Mouse (Mus musculus): ENCODE results near the gene Slc25a35. TPM values are rescaled to one million over a fixed set of nuclear protein-coding genes. Genes with fewer than 3 reads are reported as not detected.
"Not testable (repeated sequence)": the region's sequence is repeated elsewhere in the genome, so short reads cannot be mapped to it uniquely, and the experiment has no call there.

Slc25a35 gene
- polyA plus RNA-seq, 1 experiment from 2014 or later, result 1.5 TPM

DNA sequence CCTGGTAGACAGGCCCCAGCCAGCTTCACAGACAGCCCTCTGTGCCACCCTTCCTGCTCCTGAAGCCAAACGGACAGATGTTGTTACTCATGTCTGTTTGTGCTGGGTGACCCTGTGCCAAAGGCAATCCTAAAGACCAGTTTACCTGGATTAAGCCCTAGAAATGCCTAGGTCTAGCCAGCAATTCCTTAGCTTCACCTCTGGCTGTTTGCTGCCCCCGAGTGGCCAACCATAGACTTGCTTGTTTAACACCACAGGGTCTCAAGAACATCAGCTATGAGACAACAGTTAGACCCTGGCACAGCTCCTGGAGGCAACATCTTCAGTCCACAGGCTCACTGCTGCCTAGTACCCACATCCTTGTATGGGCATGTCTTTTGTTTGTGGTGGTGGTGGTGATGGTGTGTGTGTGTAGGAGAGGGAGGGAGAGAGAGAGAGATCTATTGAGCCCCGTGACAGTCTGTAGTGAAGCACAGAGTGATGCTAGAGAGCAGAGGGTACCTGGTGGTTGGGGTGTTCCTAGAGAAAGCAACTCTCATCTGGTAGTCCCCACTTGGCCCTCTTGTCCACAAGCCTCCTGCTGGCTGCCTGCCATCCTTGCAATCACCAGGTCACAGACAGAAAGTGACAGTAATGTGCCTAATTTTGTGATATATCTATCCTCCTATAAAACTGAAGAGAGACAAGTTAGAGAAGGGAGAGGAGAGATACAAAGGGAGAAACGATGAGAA is 14.9 kb downstream of the Slc25a35 start:
- 27% methylated on average over 4 of the region's 4 CpGs for WGBS
- no peak overlapping the region for H3K27ac ChIP-seq (replicated peaks)
- peaks cover 13% of the 10 kb centered on the region for H3K36me3 ChIP-seq
- H3K9me3 ChIP-seq, result no peaks in the 10 kb centered on the region
- H3K27me3 ChIP-seq, result no peaks in the 10 kb centered on the region
- H3K4me1 ChIP-seq, result no peaks in the 10 kb centered on the region
- H3K4me2 ChIP-seq (replicated peaks), result no peak overlapping the region
- H3K9ac ChIP-seq (replicated peaks), result no peak overlapping the region
- ATAC-seq (replicated peaks), result no peak
- no peak overlapping the region for H3K4me3 ChIP-seq

GRCm38 (mm10) chr11:68987365-68987882 is 19.5 kb downstream of the Slc25a35 start:
- Histone ChIP-seq H3K27ac (replicated peaks) (no peak overlapping the region), H3K36me3 (peaks cover 52% of the 10 kb centered on the region), H3K4me1 (no peaks in the 10 kb centered on the region), H3K27me3 (no peaks in the 10 kb centered on the region), H3K9me3 (no peaks in the 10 kb centered on the region), H3K9ac (replicated peaks) (no peak overlapping the region), H3K4me2 (replicated peaks) (no peak overlapping the region), H3K4me3 (no peak overlapping the region)
- 87% methylated on average over 11 of the region's 11 CpGs for WGBS
- no peak for ATAC-seq (replicated peaks)

DNA sequence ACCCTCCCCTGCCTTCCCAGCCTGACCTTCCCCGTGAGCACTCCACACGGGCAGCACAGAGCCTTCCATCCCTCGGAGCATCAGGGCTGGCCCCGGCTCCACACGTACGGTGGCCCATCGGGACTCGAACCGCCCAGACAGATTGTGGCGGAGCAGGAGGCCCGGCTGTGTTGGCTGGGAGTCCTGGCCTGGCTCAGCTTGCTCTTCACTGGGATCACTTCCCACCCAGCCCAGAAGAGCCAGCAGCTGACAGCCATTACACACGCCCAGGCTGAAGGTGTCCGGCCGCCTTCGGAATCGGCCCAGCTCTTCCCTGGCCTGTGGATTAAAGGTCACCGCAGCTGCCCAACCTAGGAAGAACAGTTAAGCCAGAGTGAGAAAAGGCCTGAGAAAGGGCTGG is 20.4 kb downstream of the Slc25a35 start:
- no peak overlapping the region for H3K4me3 ChIP-seq
- H3K4me1 ChIP-seq, result no peaks in the 10 kb centered on the region
- H3K9ac ChIP-seq (replicated peaks), result no peak overlapping the region
- no peaks in the 10 kb centered on the region for H3K9me3 ChIP-seq
- H3K27me3 ChIP-seq, result no peaks in the 10 kb centered on the region
- ATAC-seq (replicated peaks), result no peak
- H3K36me3 ChIP-seq, result peaks cover 56% of the 10 kb centered on the region
- 95% methylated on average over 17 of the region's 17 CpGs for WGBS
- H3K27ac ChIP-seq (replicated peaks), result no peak overlapping the region
- no peak overlapping the region for H3K4me2 ChIP-seq (replicated peaks)

- Histone ChIP-seq H3K9ac (replicated peaks) (no peak overlapping the region), H3K9me3 (no peaks in the 10 kb centered on the region), H3K4me3 (no peak overlapping the region), H3K27me3 (no peaks in the 10 kb centered on the region), H3K27ac (replicated peaks) (no peak overlapping the region), H3K4me1 (no peaks in the 10 kb centered on the region), H3K36me3 (peaks cover 78% of the 10 kb centered on the region), H3K4me2 (replicated peaks) (no peak overlapping the region)
- WGBS, result 90% methylated on average over 7 of the region's 7 CpGs
- no peak for ATAC-seq (replicated peaks)
These were observed 25.2 kb downstream of the Slc25a35 start for GRCm38 (mm10) chr11:68993122-68993521.

GRCm38 (mm10) chr11:68994377-68994776 is 26.4 kb downstream of the Slc25a35 start:
- no peak overlapping the region for H3K4me2 ChIP-seq (replicated peaks)
- no peak overlapping the region for H3K27ac ChIP-seq (replicated peaks)
- H3K36me3 ChIP-seq, result peaks cover 85% of the 10 kb centered on the region
- no peaks in the 10 kb centered on the region for H3K27me3 ChIP-seq
- ATAC-seq (replicated peaks), result no peak
- WGBS, result 93% methylated on average over 3 of the region's 3 CpGs
- H3K9ac ChIP-seq (replicated peaks), result no peak overlapping the region
- H3K4me3 ChIP-seq, result no peak overlapping the region
- no peaks in the 10 kb centered on the region for H3K9me3 ChIP-seq
- H3K4me1 ChIP-seq, result no peaks in the 10 kb centered on the region

- Histone ChIP-seq H3K36me3 (peaks cover 85% of the 10 kb centered on the region), H3K9ac (replicated peaks) (no peak overlapping the region), H3K27ac (replicated peaks) (no peak overlapping the region), H3K27me3 (no peaks in the 10 kb centered on the region), H3K9me3 (no peaks in the 10 kb centered on the region), H3K4me1 (no peaks in the 10 kb centered on the region), H3K4me3 (no peak overlapping the region), H3K4me2 (replicated peaks) (no peak overlapping the region)
- no peak for ATAC-seq (replicated peaks)
- WGBS, result 93% methylated on average over 4 of the region's 4 CpGs
These were observed 29.1 kb downstream of the Slc25a35 start for GRCm38 (mm10) chr11:68997080-68997479.

GRCm38 (mm10) chr11:69002782-69003181 is 34.9 kb downstream of the Slc25a35 start:
- not testable (repeated sequence) for H3K4me2 ChIP-seq (replicated peaks); H3K9ac ChIP-seq (replicated peaks); H3K27me3 ChIP-seq; H3K4me3 ChIP-seq; ATAC-seq (replicated peaks); H3K27ac ChIP-seq (replicated peaks); H3K9me3 ChIP-seq
- peaks cover 10% of the 10 kb centered on the region for H3K4me1 ChIP-seq
- H3K36me3 ChIP-seq, result peaks cover 46% of the 10 kb centered on the region
- 94% methylated on average over 4 of the region's 4 CpGs for WGBS

DNA sequence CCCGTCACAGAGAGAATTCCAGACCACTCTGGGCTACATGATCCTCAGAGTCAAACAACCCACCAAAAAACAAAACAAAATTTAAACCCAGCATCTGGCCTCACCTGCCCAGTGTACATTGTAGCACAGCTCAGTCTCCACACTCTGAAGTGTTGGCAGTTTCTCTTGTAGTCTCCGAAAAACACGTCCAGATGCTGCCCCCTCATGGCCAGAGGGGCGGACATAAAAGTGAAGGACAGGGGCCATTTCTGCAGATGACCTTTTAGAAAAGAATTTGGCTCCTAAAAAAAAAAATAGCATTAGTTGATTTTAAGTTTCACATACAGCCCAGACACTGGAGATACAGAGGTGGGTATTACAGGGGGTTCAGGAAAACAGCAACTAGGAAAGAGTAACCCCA is 35.7 kb downstream of the Slc25a35 start:
- H3K9me3 ChIP-seq, result no peaks in the 10 kb centered on the region
- no peak overlapping the region for H3K27ac ChIP-seq (replicated peaks)
- no peak for ATAC-seq (replicated peaks)
- no peak overlapping the region for H3K4me2 ChIP-seq (replicated peaks)
- no peak overlapping the region for H3K9ac ChIP-seq (replicated peaks)
- H3K27me3 ChIP-seq, result no peaks in the 10 kb centered on the region
- WGBS, result 70% methylated on average over 4 of the region's 4 CpGs
- H3K36me3 ChIP-seq, result peaks cover 38% of the 10 kb centered on the region
- H3K4me1 ChIP-seq, result peaks cover 13% of the 10 kb centered on the region
- H3K4me3 ChIP-seq, result no peak overlapping the region

- Histone ChIP-seq H3K9me3 (no peaks in the 10 kb centered on the region), H3K4me1 (peaks cover 13% of the 10 kb centered on the region), H3K36me3 (peaks cover 23% of the 10 kb centered on the region), H3K27me3 (no peaks in the 10 kb centered on the region), H3K27ac (replicated peaks) (no peak overlapping the region), H3K4me3 (no peak overlapping the region), H3K4me2 (replicated peaks) (no peak overlapping the region), H3K9ac (replicated peaks) (no peak overlapping the region)
- ATAC-seq (replicated peaks), result no peak
- WGBS, result 87% methylated on average over 7 of the region's 7 CpGs
These were observed 37.3 kb downstream of the Slc25a35 start for GRCm38 (mm10) chr11:69005193-69005592.

DNA sequence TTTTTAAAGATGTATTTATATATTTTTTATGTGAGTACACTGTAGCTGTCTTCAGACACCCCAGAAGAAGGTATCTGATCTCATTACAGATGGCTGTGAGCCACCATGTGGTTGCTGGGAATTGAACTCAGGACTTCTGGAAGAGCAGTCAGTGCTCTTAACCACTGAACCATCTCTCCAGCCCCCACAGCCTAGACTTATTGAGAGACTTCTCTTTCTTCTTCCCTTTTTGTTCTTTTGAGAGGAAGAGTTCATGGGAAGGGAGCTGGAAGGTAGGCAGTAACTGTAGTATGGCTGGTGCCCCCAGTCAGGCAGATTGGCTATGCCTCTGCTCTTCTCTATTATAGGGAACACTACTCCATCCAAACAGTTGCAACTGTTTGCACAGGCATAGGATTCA is 38.6 kb downstream of the Slc25a35 start:
- H3K36me3 ChIP-seq; H3K4me3 ChIP-seq; H3K27ac ChIP-seq (replicated peaks); H3K9me3 ChIP-seq; H3K27me3 ChIP-seq; H3K9ac ChIP-seq (replicated peaks); H3K4me2 ChIP-seq (replicated peaks); ATAC-seq (replicated peaks): not testable (repeated sequence)
- H3K4me1 ChIP-seq, result peaks cover 23% of the 10 kb centered on the region

DNA sequence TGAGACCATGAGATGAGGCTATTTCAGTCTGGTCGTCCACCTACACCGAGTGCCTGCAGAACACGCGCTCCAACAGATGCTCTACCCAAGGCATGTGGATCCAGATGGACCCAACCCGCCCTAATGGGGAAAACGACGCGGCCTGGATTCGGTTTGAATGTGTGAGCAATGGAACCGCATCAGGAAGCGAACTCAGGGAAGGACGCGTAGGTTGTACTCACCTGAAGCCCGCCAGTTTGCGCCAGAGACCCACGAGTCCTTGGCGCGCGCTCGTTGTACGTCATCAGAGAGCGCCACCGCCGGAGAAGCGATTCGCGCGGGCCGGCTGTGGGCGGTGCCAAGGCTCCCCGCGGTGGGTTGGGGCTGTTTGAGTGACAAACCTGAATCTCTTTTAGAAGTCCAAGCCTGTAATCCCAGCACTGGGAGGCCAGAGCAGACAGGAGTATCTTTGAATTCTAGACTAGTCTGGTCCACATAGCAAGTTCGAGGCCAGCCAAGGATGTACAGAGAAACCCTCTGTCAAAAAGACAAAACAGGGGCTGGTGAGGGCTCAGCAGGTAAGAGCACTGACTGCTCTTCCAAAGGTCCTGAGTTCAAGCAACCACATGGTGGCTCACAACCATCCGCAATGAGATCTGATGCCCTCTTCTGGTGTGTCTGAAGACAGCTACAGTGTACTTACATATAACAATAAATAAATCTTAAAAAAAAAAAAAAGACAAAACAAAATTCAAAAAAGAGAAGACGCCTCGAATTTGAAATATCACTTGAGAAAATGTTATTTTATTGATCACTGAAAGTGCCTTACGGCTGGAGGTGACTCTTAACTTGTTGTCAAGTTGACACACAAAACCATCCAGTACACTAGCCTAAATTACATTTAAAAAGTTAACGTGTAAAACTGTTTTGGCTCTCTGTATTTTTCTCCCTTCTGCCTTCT is 40.5 kb downstream of the Slc25a35 start, which contains the start of gene Pfas:
Pfas (minus strand) TSS at position 279 of the 940 bp plus-strand sequence.
- ATAC-seq (replicated peaks), result peak; percentile 80
- Histone ChIP-seq H3K27ac (replicated peaks) (peak within 1 kb of the TSS; percentile 72), H3K36me3 (no peaks in the 10 kb centered on the region; the same call in 1 of the 2 replicates), H3K4me1 (peaks cover 30% of the 10 kb centered on the region), H3K9me3 (no peaks in the 10 kb centered on the region), H3K9ac (replicated peaks) (peak within 1 kb of the TSS; percentile 66), H3K4me3 (peak within 1 kb of the TSS; percentile 76), H3K4me2 (replicated peaks) (peak within 1 kb of the TSS; percentile 64), H3K27me3 (no peaks in the 10 kb centered on the region)
- 9% methylated on average over 38 of the region's 38 CpGs for WGBS

DNA sequence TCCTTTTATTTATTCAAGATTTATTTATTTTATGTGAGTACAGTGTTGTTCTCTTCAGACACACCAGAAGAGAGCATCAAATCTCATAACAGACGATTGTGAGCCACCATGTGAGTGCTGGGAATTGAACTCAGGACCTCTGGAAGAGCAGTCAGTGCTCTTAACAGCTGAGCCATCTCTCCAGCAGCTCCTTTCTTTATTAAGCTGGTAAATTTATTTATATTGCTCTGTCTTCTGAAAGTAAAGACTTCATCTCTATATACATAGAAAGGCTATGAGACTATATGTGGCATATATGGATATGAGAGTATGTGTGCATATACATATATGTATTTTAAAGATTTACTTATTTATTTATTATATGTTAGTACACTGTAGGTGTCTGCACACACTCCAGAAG is 41.6 kb downstream of the Slc25a35 start:
- Histone ChIP-seq H3K4me2 (replicated peaks) (no peak overlapping the region), H3K9ac (replicated peaks) (no peak overlapping the region), H3K4me3 (no peak overlapping the region), H3K4me1 (peaks cover 30% of the 10 kb centered on the region), H3K27ac (replicated peaks) (no peak overlapping the region), H3K36me3 (no peaks in the 10 kb centered on the region; the same call in 1 of the 2 replicates), H3K27me3 (no peaks in the 10 kb centered on the region), H3K9me3 (no peaks in the 10 kb centered on the region)
- ATAC-seq (replicated peaks), result no peak
- 89% methylated on average over 1 of the region's 1 CpGs for WGBS

Data from forebrain, embryonic 15.5 days (tissue).